Mouse (Mus musculus) hindbrain, postnatal 0 days (tissue): Measurements from ENCODE around the gene Msrb2. TPM values are rescaled to one million over a fixed set of nuclear protein-coding genes. Genes with fewer than 3 reads are reported as not detected.

Experiments used
- ATAC-seq: fragments of 200-750 bp; cut with Nextera tagmentation; 2 replicates; pipeline ENCODE4 v1.8.0; 2017; ENCODE audit warnings: mild to moderate bottlenecking, moderate TSS enrichment, moderate library complexity
- DNase-seq: peaks from one replicate; pipeline ENCODE4 v3.0.0-alpha.2; 2015; ENCODE audit warnings: low spot score
- H3K27ac ChIP-seq: fragments of 300-500 bp; sonication (generic); 2 replicates; pipeline ENCODE4 v1.5.1; 2014; ENCODE audit warnings: mild to moderate bottlenecking
- H3K27me3 ChIP-seq: fragments of 300-500 bp; sonication (generic); 2 replicates; pipeline ENCODE4 v1.6.1; 2014; ENCODE audit warnings: low read length, mixed read lengths; ENCODE audit not compliant: insufficient read depth
- H3K36me3 ChIP-seq: fragments of 300-500 bp; sonication (generic); 2 replicates; pipeline ENCODE4 v1.6.1; 2014; ENCODE audit warnings: low read length, mixed read lengths; ENCODE audit not compliant: insufficient read depth
- H3K4me1 ChIP-seq: fragments of 300-500 bp; sonication (generic); 2 replicates; pipeline ENCODE4 v1.6.1; 2014; ENCODE audit warnings: antibody characterized with exemption, low read length, mixed read lengths; ENCODE audit not compliant: insufficient read depth
- H3K4me2 ChIP-seq: fragments of 300-500 bp; sonication (generic); 2 replicates; pipeline ENCODE4 v1.6.1; 2014; ENCODE audit warnings: low read depth, mild to moderate bottlenecking, low read length, moderate library complexity, mixed read lengths
- H3K4me3 ChIP-seq: fragments of 300-500 bp; sonication (generic); 2 replicates; pipeline ENCODE4 v1.5.1; 2014; ENCODE audit warnings: low read length
- H3K9ac ChIP-seq: fragments of 300-500 bp; sonication (generic); replicated peaks from 2 replicates; pipeline ENCODE4 v1.6.1; 2014; ENCODE audit warnings: mild to moderate bottlenecking, low read length, moderate library complexity, mixed read lengths
- H3K9me3 ChIP-seq: fragments of 300-500 bp; sonication (generic); 2 replicates; pipeline ENCODE4 v1.6.1; 2016; ENCODE audit warnings: low read length, mixed read lengths
- CTCF ChIP-seq: IDR thresholded peaks from 2 replicates; pipeline ENCODE4 v1.5.1; 2016; ENCODE audit warnings: antibody characterized with exemption, control low read depth, low read depth
- WGBS: fragments of 180-500 bp; shearing (Covaris S2); extraction: QIAGEN DNeasy Blood & Tissue Kit; methylation state at CpG from one replicate; pipeline ENCODE4 v1.1.7; 2014; 5-methylcytosine and 5-hydroxymethylcytosine counted together
- polyA plus RNA-seq: library from polyadenylated mRNA; unstranded; fragments of >200 nt; fragmentation: Nextera tagmentation; extraction: Ambion mirVana; gene quantifications from 2 replicates; pipeline ENCODE4 v1.2.1, GENCODE M21; 2015
- total RNA-seq: library from RNA; depleted of rRNA; stranded (reverse); fragments of >200 nt; gene quantifications from 2 replicates; pipeline ENCODE4 v1.2.3, GENCODE M21; 2014

Gene Msrb2
- total and polyA plus RNA-seq, 2 experiments from 2014 or later, result 7.4 to 12.4 TPM

- Histone ChIP-seq H3K9ac (no peak overlapping the region), H3K9me3 (no peaks in the 10 kb centered on the region), H3K4me2 (no peak overlapping the region), H3K4me3 (no peak overlapping the region), H3K27me3 (no peaks in the 10 kb centered on the region), H3K4me1 (no peaks in the 10 kb centered on the region), H3K36me3 (no peaks in the 10 kb centered on the region), H3K27ac (no peak overlapping the region)
- DNase-seq, result no peak
- TF ChIP-seq CTCF, result no peak
- WGBS, result 81% methylated on average over 11 of the region's 11 CpGs
- no peak for ATAC-seq
These were observed 4.1 kb upstream of the Msrb2 start for GRCm38 (mm10) chr2:19367114-19367513.

DNA sequence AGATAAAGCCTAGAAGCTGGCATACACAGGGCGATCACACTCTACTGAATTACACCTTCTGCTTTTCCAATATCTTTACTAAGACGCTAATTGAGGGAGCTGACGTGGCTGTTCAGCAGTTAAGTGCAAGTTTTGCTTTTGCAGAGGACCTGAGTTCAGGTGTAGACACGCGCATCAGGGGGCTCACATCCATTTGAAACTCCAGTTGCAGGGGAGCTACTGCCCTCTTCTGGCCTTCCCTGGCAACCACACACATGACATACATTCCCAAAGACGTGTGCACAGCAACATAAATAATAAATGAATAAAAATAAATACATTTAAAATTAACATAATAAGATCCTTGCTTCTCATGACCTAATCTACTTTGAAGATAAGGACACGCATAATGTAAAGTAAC is 2.5 kb downstream of the Msrb2 start:
- Histone ChIP-seq H3K4me2 (no peak overlapping the region), H3K27me3 (no peaks in the 10 kb centered on the region), H3K27ac (no peak overlapping the region), H3K9ac (no peak overlapping the region), H3K4me3 (no peak overlapping the region), H3K4me1 (no peaks in the 10 kb centered on the region), H3K9me3 (no peaks in the 10 kb centered on the region), H3K36me3 (no peaks in the 10 kb centered on the region)
- ATAC-seq (no peak), DNase-seq (no peak)
- WGBS, result 89% methylated on average over 7 of the region's 7 CpGs
- no peak for TF ChIP-seq CTCF

- DNase-seq, result no peak
- no peak for ATAC-seq
- 51% methylated on average over 2 of the region's 2 CpGs for WGBS
- no peaks in the 10 kb centered on the region for H3K27me3 ChIP-seq
- no peak for TF ChIP-seq CTCF
- H3K27ac ChIP-seq, result no peak overlapping the region
- no peaks in the 10 kb centered on the region for H3K9me3 ChIP-seq
- H3K4me2 ChIP-seq, result no peak overlapping the region
- H3K4me3 ChIP-seq, result no peak overlapping the region
- no peaks in the 10 kb centered on the region for H3K36me3 ChIP-seq
- H3K9ac ChIP-seq, result no peak overlapping the region
- no peaks in the 10 kb centered on the region for H3K4me1 ChIP-seq
These were observed 9.3 kb downstream of the Msrb2 start for GRCm38 (mm10) chr2:19380446-19380950.

GRCm38 (mm10) chr2:19380986-19381385 is 9.7 kb downstream of the Msrb2 start:
- Histone ChIP-seq H3K36me3 (no peaks in the 10 kb centered on the region), H3K9me3 (no peaks in the 10 kb centered on the region), H3K4me2 (no peak overlapping the region), H3K4me1 (no peaks in the 10 kb centered on the region), H3K4me3 (no peak overlapping the region), H3K27ac (no peak overlapping the region), H3K27me3 (no peaks in the 10 kb centered on the region), H3K9ac (no peak overlapping the region)
- 13% methylated on average over 2 of the region's 2 CpGs for WGBS
- DNase-seq, result no peak
- ATAC-seq, result no peak
- TF ChIP-seq CTCF, result no peak

- Histone ChIP-seq H3K4me2 (no peak overlapping the region), H3K4me3 (no peak overlapping the region), H3K9ac (no peak overlapping the region), H3K27me3 (no peaks in the 10 kb centered on the region), H3K9me3 (no peaks in the 10 kb centered on the region), H3K27ac (no peak overlapping the region), H3K36me3 (no peaks in the 10 kb centered on the region), H3K4me1 (no peaks in the 10 kb centered on the region)
- DNase-seq (no peak), ATAC-seq (no peak)
- 93% methylated on average over 1 of the region's 1 CpGs for WGBS
- no peak for TF ChIP-seq CTCF
These were observed 11.0 kb downstream of the Msrb2 start for GRCm38 (mm10) chr2:19382206-19382605.

GRCm38 (mm10) chr2:19383006-19383405 is 11.8 kb downstream of the Msrb2 start:
- Histone ChIP-seq H3K27ac (no peak overlapping the region), H3K4me3 (no peak overlapping the region), H3K36me3 (no peaks in the 10 kb centered on the region), H3K9me3 (no peaks in the 10 kb centered on the region), H3K4me2 (no peak overlapping the region), H3K9ac (no peak overlapping the region), H3K4me1 (no peaks in the 10 kb centered on the region), H3K27me3 (no peaks in the 10 kb centered on the region)
- 57% methylated on average over 4 of the region's 4 CpGs for WGBS
- DNase-seq, result no peak
- no peak for ATAC-seq
- no peak for TF ChIP-seq CTCF

DNA sequence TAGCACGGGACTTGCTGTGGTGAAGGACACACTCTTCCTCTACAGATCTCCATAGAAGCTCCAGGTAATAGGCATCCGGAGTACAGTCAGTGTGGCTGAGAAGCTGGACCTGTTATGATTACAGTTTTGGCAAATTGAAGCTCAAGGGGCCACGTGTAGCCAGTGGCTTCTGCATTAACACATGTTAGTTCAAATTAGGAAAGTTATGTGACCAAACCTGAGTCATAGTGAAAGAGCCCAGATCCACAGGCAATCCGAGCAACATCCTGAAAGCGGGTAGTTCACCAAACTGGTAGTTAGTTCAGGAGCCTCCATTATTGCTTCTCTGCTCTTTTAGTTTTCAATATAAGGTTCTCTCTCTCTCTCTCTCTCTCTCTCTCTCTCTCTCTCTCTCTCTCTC is 14.5 kb downstream of the Msrb2 start:
- TF ChIP-seq CTCF, result no peak
- no peaks in the 10 kb centered on the region for H3K36me3 ChIP-seq
- H3K4me3 ChIP-seq, result no peak overlapping the region
- no peaks in the 10 kb centered on the region for H3K27me3 ChIP-seq
- ATAC-seq, result no peak
- no peak overlapping the region for H3K4me2 ChIP-seq
- no peaks in the 10 kb centered on the region for H3K4me1 ChIP-seq
- 90% methylated on average over 5 of the region's 5 CpGs for WGBS
- DNase-seq, result no peak
- H3K27ac ChIP-seq, result no peak overlapping the region
- no peak overlapping the region for H3K9ac ChIP-seq
- H3K9me3 ChIP-seq, result no peaks in the 10 kb centered on the region
